Mouse (Mus musculus): ENCODE measurements around the gene Ogfod2. TPM values are rescaled to one million over a fixed set of nuclear protein-coding genes. Genes with fewer than 3 reads are reported as not detected.

The Ogfod2 gene
- polyA plus RNA-seq, 1 experiment from 2014 or later = 19.0 TPM

DNA sequence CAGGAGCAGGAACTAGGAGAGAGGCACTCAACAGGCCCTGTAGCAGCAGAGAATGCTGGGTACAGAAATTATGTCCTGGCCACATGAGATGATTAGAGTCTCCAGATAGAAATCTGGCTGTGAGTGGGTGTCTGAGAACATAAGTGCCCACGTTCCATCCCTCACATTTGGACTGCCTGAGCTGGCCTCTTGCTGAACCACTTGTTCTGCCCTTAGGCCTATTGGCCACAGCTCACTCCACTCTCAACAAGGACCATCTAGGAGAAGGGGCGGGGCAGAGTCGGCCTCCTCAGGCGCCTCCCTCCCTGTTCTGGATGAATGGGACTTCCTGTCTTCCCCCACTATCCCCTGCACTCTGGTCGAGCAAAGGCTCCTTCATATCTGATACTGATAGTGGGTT, 36.9 kb downstream of the Ogfod2 start:
- H3K4me3 ChIP-seq (ENCODE audit: low read depth, low read length) = no peak overlapping the region
- no peaks in the 10 kb centered on the region for H3K4me1 ChIP-seq (replicated peaks; ENCODE audit: control insufficient read depth, insufficient read depth)
- H3K4me2 ChIP-seq (replicated peaks; ENCODE audit: low read depth) = no peak overlapping the region
- no peak for DNase-seq (ENCODE audit: low spot score)
- ATAC-seq (ENCODE audit: low FRiP score, low TSS enrichment) = no peak
- H3K27ac ChIP-seq (replicated peaks) = no peak overlapping the region
- no peak overlapping the region for H3K9ac ChIP-seq (ENCODE audit: low read length)
- TF ChIP-seq EP300 (optimal IDR thresholded peaks at IDR 0.05) (no peak), CTCF (IDR thresholded peaks at IDR 0.05; ENCODE audit: low read depth) (no peak)
- no peaks in the 10 kb centered on the region for H3K27me3 ChIP-seq (ENCODE audit: control insufficient read depth, insufficient read depth, low read length)
- H3K36me3 ChIP-seq (ENCODE audit: control insufficient read depth, insufficient read depth, low read length) = no peaks in the 10 kb centered on the region; the same call in 1 of the 2 replicates
- H3K9me3 ChIP-seq (ENCODE audit: control insufficient read depth, low read length) = no peaks in the 10 kb centered on the region
- whole genome bisulfite sequencing = 52% methylated on average over 5 of the region's 5 CpGs

- no peak for ATAC-seq (ENCODE audit: low FRiP score, low TSS enrichment)
- 88% methylated on average over 7 of the region's 7 CpGs for WGBS
- no peak for DNase-seq (ENCODE audit: low spot score)
Measured at GRCm38 (mm10) chr5:124150895-124151294, 38.8 kb downstream of the Ogfod2 start.

GRCm38 (mm10) chr5:124152734-124153133, 40.6 kb downstream of the Ogfod2 start:
- Histone ChIP-seq H3K4me1 (replicated peaks; ENCODE audit: control insufficient read depth, insufficient read depth) (no peaks in the 10 kb centered on the region), H3K4me3 (ENCODE audit: low read depth, low read length) (no peak overlapping the region), H3K9ac (ENCODE audit: low read length) (no peak overlapping the region), H3K9me3 (ENCODE audit: control insufficient read depth, low read length) (no peaks in the 10 kb centered on the region), H3K27me3 (ENCODE audit: control insufficient read depth, insufficient read depth, low read length) (no peaks in the 10 kb centered on the region), H3K4me2 (replicated peaks; ENCODE audit: low read depth) (no peak overlapping the region), H3K27ac (replicated peaks) (no peak overlapping the region), H3K36me3 (ENCODE audit: control insufficient read depth, insufficient read depth, low read length) (no peaks in the 10 kb centered on the region; the same call in 1 of the 2 replicates)
- WGBS = 74% methylated on average over 4 of the region's 4 CpGs
- no peak for DNase-seq (ENCODE audit: low spot score)
- no peak for TF ChIP-seq CTCF (IDR thresholded peaks at IDR 0.05; ENCODE audit: low read depth)
- no peak for TF ChIP-seq EP300 (optimal IDR thresholded peaks at IDR 0.05)
- no peak for ATAC-seq (ENCODE audit: low FRiP score, low TSS enrichment)

More at GRCm38 (mm10) chr5:124150895-124151294, 38.8 kb downstream of the Ogfod2 start:
- no peaks in the 10 kb centered on the region for H3K27me3 ChIP-seq (ENCODE audit: control insufficient read depth, insufficient read depth, low read length)
- no peaks in the 10 kb centered on the region for H3K4me1 ChIP-seq (replicated peaks; ENCODE audit: control insufficient read depth, insufficient read depth)
- H3K27ac ChIP-seq (replicated peaks) = no peak overlapping the region
- no peak overlapping the region for H3K4me3 ChIP-seq (ENCODE audit: low read depth, low read length)
- no peaks in the 10 kb centered on the region for H3K9me3 ChIP-seq (ENCODE audit: control insufficient read depth, low read length)
- no peak overlapping the region for H3K4me2 ChIP-seq (replicated peaks; ENCODE audit: low read depth)
- H3K9ac ChIP-seq (ENCODE audit: low read length) = no peak overlapping the region
- TF ChIP-seq EP300 (optimal IDR thresholded peaks at IDR 0.05) (no peak), CTCF (IDR thresholded peaks at IDR 0.05; ENCODE audit: low read depth) (no peak)
- H3K36me3 ChIP-seq (ENCODE audit: control insufficient read depth, insufficient read depth, low read length) = no peaks in the 10 kb centered on the region; the same call in 1 of the 2 replicates

GRCm38 (mm10) chr5:124155943-124156342, 43.8 kb downstream of the Ogfod2 start:
- WGBS = 56% methylated on average over 5 of the region's 5 CpGs

GRCm38 (mm10) chr5:124158305-124158704, 46.2 kb downstream of the Ogfod2 start:
- 65% methylated on average over 4 of the region's 4 CpGs for WGBS
- no peak for TF ChIP-seq EP300 (optimal IDR thresholded peaks at IDR 0.05)
- no peak for TF ChIP-seq CTCF (IDR thresholded peaks at IDR 0.05; ENCODE audit: low read depth)
- Histone ChIP-seq H3K36me3 (ENCODE audit: control insufficient read depth, insufficient read depth, low read length) (no peaks in the 10 kb centered on the region), H3K9ac (ENCODE audit: low read length) (no peak overlapping the region), H3K27me3 (ENCODE audit: control insufficient read depth, insufficient read depth, low read length) (no peaks in the 10 kb centered on the region), H3K4me2 (replicated peaks; ENCODE audit: low read depth) (no peak overlapping the region), H3K4me3 (ENCODE audit: low read depth, low read length) (no peak overlapping the region), H3K4me1 (replicated peaks; ENCODE audit: control insufficient read depth, insufficient read depth) (no peaks in the 10 kb centered on the region), H3K9me3 (ENCODE audit: control insufficient read depth, low read length) (no peaks in the 10 kb centered on the region), H3K27ac (replicated peaks) (no peak overlapping the region)
- no peak for ATAC-seq (ENCODE audit: low FRiP score, low TSS enrichment)
- no peak for DNase-seq (ENCODE audit: low spot score)

More at GRCm38 (mm10) chr5:124155943-124156342, 43.8 kb downstream of the Ogfod2 start:
- no peak overlapping the region for H3K4me3 ChIP-seq (ENCODE audit: low read depth, low read length)
- H3K4me1 ChIP-seq (replicated peaks; ENCODE audit: control insufficient read depth, insufficient read depth) = no peaks in the 10 kb centered on the region
- no peak overlapping the region for H3K9ac ChIP-seq (ENCODE audit: low read length)
- ATAC-seq (ENCODE audit: low FRiP score, low TSS enrichment) = no peak
- no peak for DNase-seq (ENCODE audit: low spot score)
- no peaks in the 10 kb centered on the region for H3K27me3 ChIP-seq (ENCODE audit: control insufficient read depth, insufficient read depth, low read length)
- H3K4me2 ChIP-seq (replicated peaks; ENCODE audit: low read depth) = no peak overlapping the region
- H3K27ac ChIP-seq (replicated peaks) = no peak overlapping the region
- no peaks in the 10 kb centered on the region for H3K9me3 ChIP-seq (ENCODE audit: control insufficient read depth, low read length)
- TF ChIP-seq CTCF (IDR thresholded peaks at IDR 0.05; ENCODE audit: low read depth) (no peak), EP300 (optimal IDR thresholded peaks at IDR 0.05) (no peak)
- no peaks in the 10 kb centered on the region; the same call in 1 of the 2 replicates for H3K36me3 ChIP-seq (ENCODE audit: control insufficient read depth, insufficient read depth, low read length)

GRCm38 (mm10) chr5:124159453-124159852, 47.4 kb downstream of the Ogfod2 start:
- Histone ChIP-seq H3K4me2 (replicated peaks; ENCODE audit: low read depth) (no peak overlapping the region), H3K27me3 (ENCODE audit: control insufficient read depth, insufficient read depth, low read length) (no peaks in the 10 kb centered on the region), H3K36me3 (ENCODE audit: control insufficient read depth, insufficient read depth, low read length) (no peaks in the 10 kb centered on the region), H3K4me3 (ENCODE audit: low read depth, low read length) (no peak overlapping the region), H3K9me3 (ENCODE audit: control insufficient read depth, low read length) (no peaks in the 10 kb centered on the region), H3K27ac (replicated peaks) (peak overlapping the region; percentile 24), H3K9ac (ENCODE audit: low read length) (peak overlapping the region; percentile 31), H3K4me1 (replicated peaks; ENCODE audit: control insufficient read depth, insufficient read depth) (no peaks in the 10 kb centered on the region)
- peak; percentile 30 for DNase-seq (ENCODE audit: low spot score)
- ATAC-seq (ENCODE audit: low FRiP score, low TSS enrichment) = peak; percentile 62; the same call in 1 of the 2 replicates
- TF ChIP-seq CTCF (IDR thresholded peaks at IDR 0.05; ENCODE audit: low read depth) (no peak), EP300 (optimal IDR thresholded peaks at IDR 0.05) (no peak)
- WGBS = 28% methylated on average over 7 of the region's 7 CpGs

Measured in stomach, postnatal 0 days (tissue).